Mouse (Mus musculus) cortical plate, adult 2 months (tissue): Measurements from ENCODE around the gene Chmp1a. TPM values are rescaled to one million over a fixed set of nuclear protein-coding genes. Genes with fewer than 3 reads are reported as not detected.

Source experiments
- H3K27ac ChIP-seq: fragments of 200-500 bp; 2 replicates; pipeline ENCODE4 v1.5.1; 2012; ENCODE audit warnings: low read length, control low read depth, inconsistent platforms; ENCODE audit not compliant: insufficient read depth
- H3K4me1 ChIP-seq: fragments of 200-500 bp; 2 replicates; pipeline ENCODE4 v1.6.1; 2011; ENCODE audit warnings: low read length; ENCODE audit not compliant: control insufficient read depth, insufficient read depth
- H3K4me3 ChIP-seq: fragments of 200-500 bp; 2 replicates; pipeline ENCODE4 v1.5.1; 2011; ENCODE audit warnings: mild to moderate bottlenecking, low read length, control low read depth; ENCODE audit not compliant: insufficient read depth
- CTCF ChIP-seq: fragments of 200-500 bp; IDR thresholded peaks from 2 replicates; pipeline ENCODE4 v1.5.1; 2011; ENCODE audit warnings: mild to moderate bottlenecking, control low read depth, low read length; ENCODE audit not compliant: insufficient read depth; ENCODE audit errors: extremely low read depth
- POLR2A ChIP-seq: fragments of 200-500 bp; IDR thresholded peaks from 2 replicates; pipeline ENCODE4 v1.6.1; 2011; ENCODE audit warnings: mild to moderate bottlenecking, low read length, control low read depth; ENCODE audit not compliant: insufficient read depth; ENCODE audit errors: extremely low read depth
- polyA plus RNA-seq: library from polyadenylated mRNA; depleted of rRNA; stranded (reverse); fragments of >200 nt; gene quantifications from 2 replicates; pipeline ENCODE4 v1.2.3, GENCODE M21; 2012

Gene Chmp1a
- polyA plus RNA-seq, 1 experiment: 126 TPM

DNA sequence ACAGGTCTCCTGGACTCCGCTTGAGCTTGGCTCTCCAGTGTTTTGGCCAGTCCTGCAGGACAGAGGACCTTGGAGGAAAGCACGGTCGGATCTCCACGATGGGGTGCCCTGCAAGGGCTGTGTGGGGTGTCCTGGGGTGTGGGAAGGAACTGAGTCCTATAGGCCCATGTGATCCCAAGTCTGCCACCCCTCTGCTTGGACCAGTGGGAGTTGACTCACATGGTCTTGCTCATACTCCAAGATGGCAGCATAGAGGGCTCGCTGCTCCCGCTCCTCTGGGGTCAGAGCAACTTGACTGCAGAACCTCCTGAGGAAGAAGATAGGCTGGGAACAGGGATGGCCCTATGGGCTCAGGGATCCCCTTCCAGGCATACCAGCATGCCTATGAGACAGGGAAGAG lies 35.2 kb upstream of the Chmp1a start:
- peaks cover 2% of the 10 kb centered on the region; the same call in 1 of the 2 replicates for H3K4me1 ChIP-seq
- H3K27ac ChIP-seq: no peak overlapping the region
- no peak overlapping the region for H3K4me3 ChIP-seq
- no peak for TF ChIP-seq POLR2A
- TF ChIP-seq CTCF: no peak

DNA sequence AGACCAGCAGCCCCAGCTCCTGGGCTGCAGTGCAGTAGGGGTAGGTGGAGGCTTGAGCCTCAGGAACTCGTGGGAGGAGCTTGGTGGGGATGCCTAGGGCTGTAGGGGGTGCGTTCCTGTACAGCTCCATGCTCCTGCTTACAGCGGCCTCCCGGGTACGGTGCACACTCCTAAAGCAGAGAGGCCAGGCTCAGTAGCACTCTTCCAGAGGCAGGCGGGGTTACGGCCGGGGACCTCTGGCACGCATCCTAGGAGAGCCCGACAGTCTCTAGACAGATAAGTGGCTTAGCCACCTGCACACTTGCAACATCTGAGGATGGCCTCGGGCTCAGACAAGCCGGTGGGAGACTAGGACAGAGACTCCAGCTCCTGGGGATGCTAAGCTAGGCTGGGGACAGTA lies 33.0 kb upstream of the Chmp1a start:
- no peak overlapping the region for H3K27ac ChIP-seq
- no peak overlapping the region for H3K4me3 ChIP-seq
- TF ChIP-seq CTCF (no peak), POLR2A (no peak)
- no peaks in the 10 kb centered on the region for H3K4me1 ChIP-seq

DNA sequence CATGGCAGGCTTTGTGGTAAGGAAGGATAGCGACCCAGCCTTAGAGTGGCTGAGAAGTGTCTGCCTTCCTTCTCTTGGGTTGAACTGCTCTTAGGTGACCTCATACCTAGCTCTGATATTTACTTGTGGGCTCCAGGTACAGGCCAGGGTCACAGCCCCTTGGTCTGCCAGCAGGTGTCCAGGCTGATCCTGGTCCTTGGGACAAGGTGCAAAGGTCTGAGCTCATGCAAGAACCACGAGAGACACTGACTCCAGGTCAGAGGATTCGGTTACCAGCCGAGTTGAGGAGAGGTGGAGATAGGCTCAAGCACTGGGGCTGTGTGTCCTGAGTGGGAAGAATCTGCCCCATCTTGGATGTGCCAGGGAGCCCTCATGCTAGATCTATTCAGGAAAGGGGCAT lies 31.8 kb upstream of the Chmp1a start:
- H3K4me3 ChIP-seq: no peak overlapping the region
- TF ChIP-seq POLR2A: no peak
- H3K27ac ChIP-seq: no peak overlapping the region
- H3K4me1 ChIP-seq: no peaks in the 10 kb centered on the region

DNA sequence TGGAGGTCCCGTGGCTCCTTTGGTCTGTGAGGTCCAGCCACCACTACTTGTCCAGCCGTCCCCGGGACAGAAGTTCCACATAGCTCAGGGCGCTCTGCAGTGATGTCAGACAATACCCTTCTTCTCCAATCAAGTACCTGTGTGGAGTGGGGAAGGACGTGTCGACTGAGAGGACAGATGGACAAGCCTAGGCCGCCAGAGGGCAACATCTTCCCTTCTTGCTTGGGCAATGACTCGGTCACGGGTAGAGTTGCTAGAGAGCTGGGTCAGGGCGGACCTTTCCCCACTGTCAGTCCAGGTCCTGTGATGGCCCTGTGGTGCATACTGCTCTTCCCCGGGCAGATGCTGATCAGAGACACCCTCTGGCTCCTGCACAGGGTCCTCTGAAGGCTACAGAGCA lies 30.5 kb upstream of the Chmp1a start:
- Histone ChIP-seq H3K27ac (no peak overlapping the region), H3K4me1 (no peaks in the 10 kb centered on the region), H3K4me3 (no peak overlapping the region)
- TF ChIP-seq CTCF: no peak
- TF ChIP-seq POLR2A: no peak

DNA sequence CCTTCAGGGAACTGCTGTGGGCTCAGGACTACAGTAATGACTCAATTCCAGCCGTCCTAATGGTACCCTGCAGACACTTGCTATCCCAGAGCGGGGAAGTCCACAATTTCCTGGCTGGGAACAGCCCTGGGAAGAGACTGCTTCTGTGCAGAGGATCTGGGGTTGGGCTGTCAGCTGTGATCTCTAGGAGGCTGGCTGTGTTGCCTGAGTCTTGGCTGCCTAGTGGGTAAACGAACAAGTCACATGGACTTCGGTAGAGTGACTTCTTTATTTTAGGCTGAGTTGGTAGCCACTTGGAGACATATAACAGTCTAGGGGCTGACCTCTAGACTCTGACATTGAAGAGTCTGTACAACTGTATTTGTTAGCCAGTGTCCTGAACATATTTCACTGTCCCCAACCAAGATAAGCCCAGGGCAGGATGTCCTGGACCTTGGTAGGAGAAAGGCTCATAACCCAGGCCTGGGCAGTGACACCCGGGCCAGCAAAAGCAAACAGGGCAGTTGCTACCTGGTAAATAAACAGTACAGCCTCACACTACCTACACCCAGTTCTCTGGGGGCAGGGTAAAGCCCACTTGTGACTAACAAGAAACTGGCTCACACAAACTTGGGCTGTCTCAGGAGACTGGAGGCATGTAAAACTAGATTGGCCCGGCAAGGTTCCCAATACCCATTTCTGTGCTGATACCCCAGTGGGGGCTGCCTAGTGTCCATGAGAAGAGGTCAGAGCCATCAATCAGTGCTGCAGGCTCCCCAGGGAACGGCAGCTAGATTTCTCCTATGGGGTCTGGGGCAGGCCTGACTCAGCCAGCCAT lies 29.8 kb upstream of the Chmp1a start:
- Histone ChIP-seq H3K27ac (no peak overlapping the region), H3K4me3 (no peak overlapping the region), H3K4me1 (no peaks in the 10 kb centered on the region)
- TF ChIP-seq POLR2A (no peak), CTCF (no peak)

DNA sequence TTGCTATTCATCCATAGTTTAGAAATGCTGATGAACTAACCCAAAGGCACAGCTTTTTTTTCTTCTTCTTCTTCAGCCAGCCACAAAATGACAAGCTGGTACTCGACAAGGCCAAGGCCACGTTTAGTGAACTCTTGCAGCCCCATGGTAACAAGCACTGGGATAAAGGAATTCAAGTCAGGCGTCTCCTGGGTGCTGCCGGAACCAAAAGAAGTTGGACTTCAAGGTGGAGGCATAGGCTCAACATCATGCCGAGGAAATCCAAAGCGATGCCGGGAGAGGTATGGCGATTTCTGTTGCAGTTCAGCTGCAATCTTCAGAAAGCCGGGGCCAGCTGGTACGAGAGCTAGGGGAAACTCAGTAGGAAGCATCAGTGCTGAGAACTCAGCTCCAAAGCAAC lies 26.8 kb upstream of the Chmp1a start:
- no peak overlapping the region for H3K4me3 ChIP-seq
- no peak overlapping the region for H3K27ac ChIP-seq
- no peaks in the 10 kb centered on the region for H3K4me1 ChIP-seq
- TF ChIP-seq CTCF (no peak), POLR2A (no peak)

DNA sequence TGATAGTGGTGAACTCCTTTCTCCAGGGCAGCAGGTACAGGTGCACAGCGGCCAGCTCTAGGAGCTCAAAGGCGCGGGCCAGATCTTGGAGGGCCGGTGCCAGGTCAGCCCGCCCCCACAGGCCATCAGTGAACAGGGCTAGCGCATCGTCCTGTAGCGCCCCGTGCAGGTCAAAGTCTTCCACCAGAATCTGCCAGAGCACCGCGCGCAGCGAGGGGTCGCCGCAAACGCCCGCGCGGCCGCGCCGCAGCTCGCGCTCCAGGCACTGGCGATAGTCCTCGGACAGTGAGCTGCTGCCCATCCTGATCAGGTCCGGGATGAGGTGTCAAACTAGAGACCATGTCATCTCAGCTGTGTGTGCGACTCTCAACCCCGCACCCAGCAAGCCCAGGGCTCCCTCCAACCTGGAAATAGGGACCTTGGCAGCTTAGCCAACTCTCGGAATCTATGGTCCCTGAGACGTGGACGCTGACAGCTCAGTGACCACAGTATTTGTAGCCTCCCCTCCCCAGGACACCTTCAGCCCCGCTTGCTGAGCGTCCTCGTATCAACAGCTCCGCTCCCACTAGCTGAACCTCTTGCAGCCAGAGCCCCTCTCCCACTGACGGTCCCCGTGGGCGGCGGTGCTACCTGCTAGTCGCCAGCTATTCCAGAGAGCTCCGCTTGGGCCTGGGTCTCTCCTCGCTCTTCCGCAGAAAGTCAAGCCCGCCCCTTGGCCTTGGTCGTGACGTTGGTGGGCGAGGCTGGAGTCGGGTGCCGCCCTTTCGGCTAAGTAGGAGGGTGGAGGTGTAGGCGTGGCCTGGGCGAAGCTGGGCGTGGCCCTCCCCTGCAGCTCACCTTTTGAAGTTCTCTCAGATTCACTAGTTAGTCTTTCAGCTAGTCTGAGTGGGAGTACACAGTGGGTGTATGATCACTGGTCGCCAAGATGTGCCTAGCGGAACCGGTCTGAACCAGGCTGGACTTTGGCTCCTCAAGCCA lies 23.2 kb upstream of the Chmp1a start, which contains the start of gene Spata2l:
Spata2l (minus strand) TSS at position 714 of the 978 bp plus-strand sequence.
- peak within 1 kb of the TSS; percentile 89 for H3K4me3 ChIP-seq
- TF ChIP-seq POLR2A (peak; percentile 74; the same call in 1 of the 2 replicates), CTCF (no peak)
- H3K27ac ChIP-seq: peak within 1 kb of the TSS; percentile 76
- H3K4me1 ChIP-seq: peaks cover 2% of the 10 kb centered on the region

DNA sequence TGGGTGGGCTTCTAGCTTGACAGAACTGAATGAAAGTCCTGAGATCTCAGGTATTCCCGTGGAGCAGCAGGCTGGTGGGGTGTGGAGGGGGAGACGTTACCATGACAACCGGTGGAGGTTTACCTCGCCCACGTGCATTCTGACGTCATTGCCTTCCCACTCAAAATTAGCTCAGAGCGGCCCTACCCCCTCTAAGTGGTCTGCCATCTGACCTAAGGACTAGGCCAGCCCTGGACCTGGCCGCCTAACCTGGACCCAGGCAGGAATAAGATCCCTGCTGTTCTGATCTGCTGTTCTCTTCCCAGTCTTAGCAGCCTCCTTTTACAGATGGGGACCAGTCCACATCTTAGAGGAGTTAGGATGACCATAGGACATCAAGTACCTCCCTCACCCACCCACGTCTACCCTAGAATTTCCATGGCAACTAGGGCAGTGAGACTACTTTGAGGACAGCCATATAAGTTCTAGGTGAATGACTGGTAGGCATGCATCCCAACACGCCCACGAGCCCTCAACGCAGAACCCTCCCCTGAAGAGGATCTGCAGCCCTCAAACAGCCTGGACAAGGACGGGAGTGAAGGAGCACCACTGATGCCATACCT lies 22.5 kb upstream of the Chmp1a start:
- Histone ChIP-seq H3K27ac (peak overlapping the region; percentile 76), H3K4me1 (peaks cover 2% of the 10 kb centered on the region), H3K4me3 (peak overlapping the region; percentile 89)
- TF ChIP-seq POLR2A (peak; percentile 87), CTCF (no peak)

DNA sequence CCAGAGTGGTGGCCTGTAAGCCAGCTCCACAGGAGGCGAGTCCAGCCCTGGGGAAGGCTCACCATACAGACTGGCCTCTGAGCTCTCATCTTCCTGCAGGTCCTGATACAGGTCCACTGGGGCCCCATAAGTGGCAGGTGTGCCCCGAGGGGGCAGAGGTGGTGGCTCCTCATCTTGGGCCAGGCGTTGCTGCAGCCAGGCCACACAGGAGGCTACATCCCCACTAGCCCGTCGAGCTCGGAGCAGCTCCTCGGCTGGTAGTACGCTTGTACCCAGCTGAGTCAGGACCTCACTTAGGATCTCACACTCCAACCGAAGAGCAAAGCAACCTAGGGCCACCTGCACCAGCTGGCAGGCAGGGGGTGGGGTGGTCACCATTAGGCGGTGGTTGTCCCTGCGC lies 21.2 kb upstream of the Chmp1a start:
- no peak for TF ChIP-seq CTCF
- no peak for TF ChIP-seq POLR2A
- peak overlapping the region; percentile 22 for H3K27ac ChIP-seq
- H3K4me3 ChIP-seq: peak overlapping the region; percentile 89
- peaks cover 2% of the 10 kb centered on the region for H3K4me1 ChIP-seq
